Mouse (Mus musculus) liver, postnatal 0 days (tissue): ENCODE measurements around the gene Ezh1. TPM values are rescaled to one million over a fixed set of nuclear protein-coding genes. Genes with fewer than 3 reads are reported as not detected.
A peak's percentile ranks its signal among the peaks of the same experiment; 100 is the strongest.

ENCODE experiments used
- ATAC-seq: fragments of 200-750 bp; cut with Nextera tagmentation; 2 replicates; pipeline ENCODE4 v1.8.0; 2017; ENCODE audit warnings: mild to moderate bottlenecking, moderate library complexity
- DNase-seq: peaks from one replicate; pipeline ENCODE4 v3.0.0-alpha.2; 2016
- H3K27ac ChIP-seq: fragments of 300-500 bp; sonication (generic); 2 replicates; pipeline ENCODE4 v1.5.1; 2014; ENCODE audit warnings: antibody characterized with exemption, moderate library complexity, mild to moderate bottlenecking, low read depth
- H3K27me3 ChIP-seq: fragments of 300-500 bp; sonication (generic); 2 replicates; pipeline ENCODE4 v1.6.1; 2014; ENCODE audit warnings: low read length, control low read depth, mixed read lengths; ENCODE audit not compliant: insufficient read depth
- H3K36me3 ChIP-seq: fragments of 300-500 bp; sonication (generic); replicated peaks from 2 replicates; pipeline ENCODE4 v1.6.1; 2014; ENCODE audit warnings: mild to moderate bottlenecking, control low read depth, low read length, moderate library complexity, mixed read lengths; ENCODE audit not compliant: insufficient read depth
- H3K4me1 ChIP-seq: fragments of 300-500 bp; sonication (generic); 2 replicates; pipeline ENCODE4 v1.6.1; 2014; ENCODE audit warnings: antibody characterized with exemption, mild to moderate bottlenecking, control low read depth; ENCODE audit not compliant: insufficient read depth
- H3K4me2 ChIP-seq: fragments of 300-500 bp; sonication (generic); 2 replicates; pipeline ENCODE4 v1.6.1; 2014; ENCODE audit warnings: low read depth, mild to moderate bottlenecking, low read length, moderate library complexity, mixed read lengths
- H3K4me3 ChIP-seq: fragments of 300-500 bp; sonication (generic); 2 replicates; pipeline ENCODE4 v1.5.1; 2014; ENCODE audit warnings: low read depth, low read length
- H3K9ac ChIP-seq: fragments of 300-500 bp; sonication (generic); replicated peaks from 2 replicates; pipeline ENCODE4 v1.6.1; 2014; ENCODE audit warnings: mild to moderate bottlenecking, moderate library complexity
- H3K9me3 ChIP-seq: fragments of 300-500 bp; sonication (generic); 2 replicates; pipeline ENCODE4 v1.6.1; 2016; ENCODE audit warnings: mild to moderate bottlenecking, control low read depth, low read length, mixed read lengths
- CTCF ChIP-seq: sonication (generic); IDR thresholded peaks from 2 replicates; pipeline ENCODE4 v1.5.1; 2016; ENCODE audit warnings: antibody characterized with exemption, low read depth
- EP300 ChIP-seq: IDR thresholded peaks from 2 replicates; pipeline ENCODE4 v1.6.1; 2016; ENCODE audit warnings: antibody characterized with exemption, low read depth, mild to moderate bottlenecking
- WGBS: fragments of 180-500 bp; shearing (Covaris S2); extraction: QIAGEN DNeasy Blood & Tissue Kit; methylation state at CpG from one replicate; pipeline ENCODE4 v1.1.7; 2014; ENCODE audit not compliant: insufficient replicate concordance; 5-methylcytosine and 5-hydroxymethylcytosine counted together
- polyA plus RNA-seq: library from polyadenylated mRNA; unstranded; fragments of >200 nt; fragmentation: Nextera tagmentation; extraction: Ambion mirVana; gene quantifications from 2 replicates; pipeline ENCODE4 v1.2.1, GENCODE M21; 2015

Ezh1 gene
- polyA plus RNA-seq, 1 experiment from 2014 or later: 5.0 TPM

- Histone ChIP-seq H3K9me3 (no peaks in the 10 kb centered on the region), H3K4me3 (no peak overlapping the region), H3K36me3 (peaks cover 20% of the 10 kb centered on the region), H3K27ac (no peak overlapping the region), H3K27me3 (no peaks in the 10 kb centered on the region), H3K4me2 (no peak overlapping the region), H3K9ac (no peak overlapping the region), H3K4me1 (peaks cover 23% of the 10 kb centered on the region)
- no peak for DNase-seq
- no peak for ATAC-seq
- TF ChIP-seq CTCF (no peak), EP300 (no peak)
- 89% methylated on average over 6 of the region's 6 CpGs for WGBS
Observed at GRCm38 (mm10) chr11:101192646-101193045, 33.6 kb downstream of the Ezh1 start.

- H3K4me2 ChIP-seq: no peak overlapping the region
- no peak overlapping the region for H3K4me3 ChIP-seq
- DNase-seq (no peak), ATAC-seq (no peak)
- peaks cover 23% of the 10 kb centered on the region for H3K4me1 ChIP-seq
- TF ChIP-seq EP300 (no peak), CTCF (no peak)
- H3K36me3 ChIP-seq: peaks cover 19% of the 10 kb centered on the region
- 92% methylated on average over 4 of the region's 4 CpGs for WGBS
- H3K9me3 ChIP-seq: no peaks in the 10 kb centered on the region
- H3K27me3 ChIP-seq: no peaks in the 10 kb centered on the region
- no peak overlapping the region for H3K27ac ChIP-seq
- no peak overlapping the region for H3K9ac ChIP-seq
Observed at GRCm38 (mm10) chr11:101191919-101192470, 34.3 kb downstream of the Ezh1 start.

GRCm38 (mm10) chr11:101190913-101191907 lies 35.1 kb downstream of the Ezh1 start:
- no peak for TF ChIP-seq EP300
- no peak for TF ChIP-seq CTCF
- WGBS: 65% methylated on average over 17 of the region's 17 CpGs
- Histone ChIP-seq H3K27ac (peak overlapping the region; percentile 86), H3K36me3 (peaks cover 17% of the 10 kb centered on the region), H3K4me1 (peaks cover 23% of the 10 kb centered on the region), H3K4me2 (no peak overlapping the region), H3K9ac (no peak overlapping the region; the same call in 1 of the 2 replicates), H3K4me3 (no peak overlapping the region), H3K27me3 (no peaks in the 10 kb centered on the region), H3K9me3 (no peaks in the 10 kb centered on the region)
- DNase-seq: no peak
- ATAC-seq: no peak

GRCm38 (mm10) chr11:101190181-101190912 lies 35.9 kb downstream of the Ezh1 start:
- H3K4me3 ChIP-seq: no peak overlapping the region
- H3K27ac ChIP-seq: peak overlapping the region; percentile 86
- no peaks in the 10 kb centered on the region for H3K27me3 ChIP-seq
- ATAC-seq: peak; percentile 81
- TF ChIP-seq CTCF (no peak), EP300 (peak; percentile 63; the same call in 1 of the 2 replicates)
- WGBS: 46% methylated on average over 8 of the region's 8 CpGs
- H3K4me1 ChIP-seq: peaks cover 23% of the 10 kb centered on the region
- H3K9ac ChIP-seq: peak overlapping the region; percentile 34; the same call in 1 of the 2 replicates
- H3K4me2 ChIP-seq: peak overlapping the region; percentile 44
- H3K9me3 ChIP-seq: no peaks in the 10 kb centered on the region
- DNase-seq: no peak
- H3K36me3 ChIP-seq: peaks cover 14% of the 10 kb centered on the region

- H3K27ac ChIP-seq: peak overlapping the region; percentile 86
- peak overlapping the region; percentile 34; the same call in 1 of the 2 replicates for H3K9ac ChIP-seq
- DNase-seq (peak; percentile 67), ATAC-seq (peak; percentile 95)
- TF ChIP-seq CTCF (no peak), EP300 (peak; percentile 89)
- 14% methylated on average over 6 of the region's 6 CpGs for WGBS
- H3K9me3 ChIP-seq: no peaks in the 10 kb centered on the region
- peaks cover 23% of the 10 kb centered on the region for H3K4me1 ChIP-seq
- no peak overlapping the region for H3K4me3 ChIP-seq
- peak overlapping the region; percentile 44 for H3K4me2 ChIP-seq
- peaks cover 12% of the 10 kb centered on the region for H3K36me3 ChIP-seq
- H3K27me3 ChIP-seq: no peaks in the 10 kb centered on the region
Observed at GRCm38 (mm10) chr11:101189495-101190180, 36.6 kb downstream of the Ezh1 start.
